Mouse (Mus musculus) CH12.LX (cell line): ENCODE measurements around the gene Flt1.

Experiments
- BHLHE40 ChIP-seq: IDR thresholded peaks from 2 replicates; pipeline ENCODE4 v1.6.1; 2011; ENCODE audit warnings: mild to moderate bottlenecking, low read depth, low read length, improper control_type of control experiment
- CHD2 ChIP-seq: IDR thresholded peaks from 2 replicates; pipeline ENCODE4 v1.6.1; 2011; ENCODE audit warnings: low read length, improper control_type of control experiment
- CTCF ChIP-seq, 2 experiments: IDR thresholded peaks in 1 of 2; conservative IDR thresholded peaks in 1 of 2; 2 replicates each; pipeline ENCODE4 v1.5.1; 2011 to 2012; ENCODE audit warnings: low read depth in 2 of 2, low read length in 2 of 2, improper control_type of control experiment in 1 of 2, inconsistent platforms in 1 of 2, mild to moderate bottlenecking in 1 of 2, moderate library complexity in 1 of 2
- HCFC1 ChIP-seq: IDR thresholded peaks from 2 replicates; pipeline ENCODE4 v1.6.1; 2012; ENCODE audit warnings: low read depth, mild to moderate bottlenecking, inconsistent platforms, low read length, improper control_type of control experiment
- KAT2A ChIP-seq: IDR thresholded peaks from 2 replicates; pipeline ENCODE4 v1.6.1; 2012; ENCODE audit warnings: low read length, improper control_type of control experiment, inconsistent platforms; ENCODE audit not compliant: insufficient replicate concordance
- MXI1 ChIP-seq: IDR thresholded peaks from 2 replicates; pipeline ENCODE4 v1.6.1; 2011; ENCODE audit warnings: mild to moderate bottlenecking, low read depth, low read length, improper control_type of control experiment
- POLR2A ChIP-seq: IDR thresholded peaks from 2 replicates; pipeline ENCODE4 v1.6.1; 2011; ENCODE audit warnings: low read depth, mild to moderate bottlenecking, improper control_type of control experiment, low read length
- USF1 ChIP-seq: IDR thresholded peaks from 2 replicates; pipeline ENCODE4 v1.6.1; 2014; ENCODE audit warnings: low read depth, mild to moderate bottlenecking, inconsistent platforms, low read length, improper control_type of control experiment
- ZNF384 ChIP-seq: IDR thresholded peaks from 2 replicates; pipeline ENCODE4 v1.6.1; 2012; ENCODE audit warnings: low read depth, low read length, improper control_type of control experiment, inconsistent platforms

- TF ChIP-seq MXI1 (no peak), POLR2A (no peak), KAT2A (no peak), HCFC1 (no peak), CTCF (conservative IDR thresholded peaks at IDR 0.05 in 1 of 2, IDR thresholded peaks at IDR 0.05 in 1 of 2; ENCODE audit: low read depth in 2 of 2, low read length in 2 of 2) (no peak), CHD2 (no peak), USF1 (no peak), BHLHE40 (no peak), ZNF384 (no peak)
Measured at GRCm38 (mm10) chr5:147614659-147615058, 111.2 kb downstream of the Flt1 start.
